Mouse (Mus musculus): ENCODE data around the gene Ncbp1. TPM values are rescaled to one million over a fixed set of nuclear protein-coding genes. Genes with fewer than 3 reads are reported as not detected.
A peak's percentile ranks its signal among the peaks of the same experiment; 100 is the strongest.

Gene Ncbp1
- total RNA-seq, 1 experiment from 2014 or later: 49.4 TPM

DNA sequence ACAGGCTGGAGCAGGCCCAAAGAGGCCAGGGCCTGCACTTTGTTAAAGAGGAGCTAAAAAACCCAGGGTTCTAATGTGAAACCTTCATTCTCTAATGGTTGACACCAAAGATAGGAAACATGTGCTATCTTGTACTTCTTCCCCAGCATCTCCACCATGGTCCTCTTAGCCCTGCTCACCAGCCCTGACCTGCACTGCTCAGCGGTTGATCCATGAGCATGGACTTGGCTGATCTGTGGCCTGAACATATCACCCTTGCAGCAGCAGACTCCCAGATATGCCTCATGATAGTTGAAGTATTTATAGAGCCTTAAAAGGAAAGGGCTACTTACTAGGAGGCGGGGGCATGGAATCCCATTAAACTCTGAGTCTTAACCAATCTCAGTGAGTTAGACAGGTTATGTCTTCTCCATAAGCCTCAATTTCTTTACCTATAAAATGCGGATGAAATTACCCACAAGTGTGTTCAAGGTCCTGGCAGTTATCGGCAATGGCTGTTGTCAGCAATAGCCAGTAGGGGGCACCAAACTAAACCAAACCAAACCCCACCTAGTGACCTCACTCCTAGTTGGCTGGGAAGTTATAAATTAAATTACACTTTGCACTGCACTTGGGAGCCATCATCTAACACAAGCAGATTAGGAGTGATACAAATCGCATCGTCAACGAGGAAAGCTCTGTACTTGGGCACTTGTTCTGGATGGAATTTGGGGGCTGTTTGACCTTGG is 63.6 kb downstream of the Ncbp1 start:
- peak; percentile 47 for DNase-seq

DNA sequence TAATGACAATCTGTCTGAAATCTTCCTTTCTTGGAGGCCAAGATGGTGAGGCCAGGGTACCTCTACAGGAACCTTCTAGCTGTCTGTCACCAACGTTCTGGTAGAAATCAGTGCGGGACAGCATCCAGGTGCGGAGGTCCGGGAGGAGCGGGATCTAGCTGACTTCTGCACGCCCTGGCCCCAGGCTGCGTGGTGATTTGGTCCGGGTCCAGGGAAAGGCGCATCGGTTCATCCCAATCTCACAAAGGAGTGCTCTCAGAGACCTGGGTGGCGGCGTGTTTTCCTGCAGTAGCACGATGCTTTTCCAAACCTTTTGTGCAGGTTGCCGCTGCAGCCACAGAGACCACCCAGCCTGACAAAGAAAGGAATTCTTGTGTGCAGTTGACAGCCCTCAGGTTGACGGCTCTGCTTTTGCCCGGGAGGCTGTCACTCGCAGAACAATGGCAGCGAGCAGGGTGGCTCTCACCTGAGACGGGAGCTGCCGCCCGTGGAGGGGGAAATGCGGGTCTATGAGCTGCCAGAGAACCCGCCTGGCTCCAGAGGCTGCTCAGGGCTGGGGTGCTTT is 64.2 kb downstream of the Ncbp1 start:
- peak; percentile 13 for DNase-seq

DNA sequence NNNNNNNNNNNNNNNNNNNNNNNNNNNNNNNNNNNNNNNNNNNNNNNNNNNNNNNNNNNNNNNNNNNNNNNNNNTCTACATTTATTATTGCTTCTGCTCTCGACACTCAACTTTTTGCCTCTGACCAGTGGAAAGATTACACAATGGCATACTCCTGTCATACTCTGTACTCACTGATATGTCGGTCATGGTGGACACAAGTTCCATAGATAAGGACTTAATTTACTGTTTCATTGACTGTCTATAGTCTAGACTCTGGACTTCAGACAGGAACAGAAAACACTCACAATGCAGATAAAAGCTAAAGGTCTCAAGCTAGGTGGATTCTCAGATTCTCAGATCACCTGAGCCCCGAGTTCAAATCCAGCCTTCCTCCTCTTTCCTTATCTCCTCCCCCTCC is 82.7 kb downstream of the Ncbp1 start:
- no peak for DNase-seq

Other genes starting within 250 kb of the Ncbp1 start
- gene Ccdc180, start 248.3 kb upstream of the Ncbp1 start, total RNA-seq (2021): 0.18 and 0.38 TPM in 2 replicates
- 24.9 and 31.2 TPM in 2 replicates for gene Tdrd7, start 173.3 kb upstream of the Ncbp1 start, total RNA-seq (2021)
- gene Tmod1, start 99.7 kb upstream of the Ncbp1 start, total RNA-seq (2021): 2.1 and 5.2 TPM in 2 replicates
- 32.7 and 34.7 TPM in 2 replicates for gene Tstd2, start 81 bp downstream of the Ncbp1 start, total RNA-seq (2021)
- gene Xpa, start 57.7 kb downstream of the Ncbp1 start, total RNA-seq (2021): 25.5 and 26.4 TPM in 2 replicates
- not detected in 2 replicates for gene Foxe1, start 205.0 kb downstream of the Ncbp1 start, total RNA-seq (2021)

All from adrenal gland, postnatal 25 days (tissue).